Mouse (Mus musculus): ENCODE measurements at regions not wholly inside any gene's neighbourhood (a gene's known extent, or its start where the extent isn't known, plus 50 kb on each side); places are given as distances from the start of the nearest gene placed in this dataset.

DNA sequence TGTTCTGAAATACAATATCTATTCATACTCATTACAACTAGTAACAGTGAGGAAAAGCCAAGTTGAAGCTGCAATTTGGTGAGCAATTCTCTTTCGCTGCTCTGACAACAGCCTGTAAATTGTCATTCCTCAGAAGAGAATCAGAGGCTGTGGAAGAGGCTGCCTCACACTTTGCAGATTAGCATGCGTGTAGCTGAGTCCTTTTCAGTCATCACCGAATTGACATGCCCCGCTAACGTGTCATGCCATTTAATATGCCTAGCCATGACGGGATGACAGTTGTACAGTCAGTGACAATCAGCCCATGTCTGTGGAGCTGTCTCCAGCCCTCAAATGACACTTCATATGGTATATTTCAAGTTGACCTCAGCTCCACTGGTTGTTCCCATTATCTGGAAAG lies 553.4 kb upstream of the Itga1 start:
- TF ChIP-seq CTCF (IDR thresholded peaks at IDR 0.05), result no peak
- TF ChIP-seq EP300 (IDR thresholded peaks at IDR 0.05), result no peak
